Mouse (Mus musculus) bone marrow, adult 2 months (tissue): Measurements from ENCODE around the gene Abcb5.

Experiments
- CTCF ChIP-seq: fragments of 200-500 bp; IDR thresholded peaks from 2 replicates; pipeline ENCODE4 v1.5.1; 2011; ENCODE audit warnings: low read length, control low read depth; ENCODE audit not compliant: control insufficient read depth, insufficient read depth
- POLR2A ChIP-seq: fragments of 200-500 bp; IDR thresholded peaks from 2 replicates; pipeline ENCODE4 v1.6.1; 2011; ENCODE audit warnings: low read depth, mild to moderate bottlenecking, control low read depth, low read length, borderline replicate concordance; ENCODE audit not compliant: control insufficient read depth

GRCm38 (mm10) chr12:118926813-118927281, 39.4 kb downstream of the Abcb5 start:
- TF ChIP-seq CTCF (no peak), POLR2A (no peak)
